Mouse (Mus musculus): Measurements from ENCODE around the gene Jade3.

DNA sequence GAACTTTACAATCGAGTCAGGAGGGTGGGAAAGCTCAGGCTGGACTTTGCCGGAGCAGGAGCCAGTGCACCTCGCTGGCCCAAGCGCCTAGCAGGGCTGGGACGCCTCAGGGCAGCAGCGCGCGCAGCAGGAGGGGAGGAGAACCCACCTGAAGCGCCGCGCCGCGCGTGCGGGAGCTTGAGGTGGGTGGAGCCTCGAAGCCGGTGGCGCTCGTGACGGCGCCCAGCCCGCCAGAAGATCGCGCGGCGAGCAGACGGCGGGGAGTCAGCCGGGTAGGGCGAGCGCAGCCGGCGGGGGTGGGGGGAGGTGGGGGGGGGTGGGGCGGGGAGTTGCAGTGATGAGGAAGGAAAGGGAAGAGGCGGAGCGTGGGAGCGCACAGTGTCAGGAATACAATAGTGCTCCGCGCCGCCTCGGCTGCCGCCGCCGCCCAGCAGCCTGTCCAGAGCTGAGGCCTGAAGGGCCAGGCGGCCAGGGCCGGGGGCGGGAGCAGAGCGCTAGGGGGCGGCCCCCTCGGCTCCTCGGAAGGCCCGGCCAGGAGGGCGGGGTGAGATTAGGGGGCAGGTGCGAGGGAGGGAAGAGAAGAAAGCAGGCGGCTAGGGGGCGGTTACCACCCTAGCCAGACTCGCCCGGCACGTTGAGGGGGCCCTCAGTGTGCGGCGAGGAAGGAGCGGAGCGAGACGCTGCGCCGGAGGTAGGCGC, at the start of gene Jade3:
- TF ChIP-seq POLR2A (IDR thresholded peaks at IDR 0.05; ENCODE audit: borderline replicate concordance, control insufficient read depth, low read depth, low read length), result peak; percentile 76; the same call in 1 of the 2 replicates
- TF ChIP-seq CTCF (IDR thresholded peaks at IDR 0.05; ENCODE audit: control insufficient read depth, insufficient read depth, low read length), result no peak
